Mouse (Mus musculus) bone marrow, adult 2 months (tissue): Measurements from ENCODE around the gene Tmem200a.

Experiments used
- CTCF ChIP-seq: fragments of 200-500 bp; IDR thresholded peaks from 2 replicates; pipeline ENCODE4 v1.5.1; 2011; ENCODE audit warnings: low read length, control low read depth; ENCODE audit not compliant: control insufficient read depth, insufficient read depth
- POLR2A ChIP-seq: fragments of 200-500 bp; IDR thresholded peaks from 2 replicates; pipeline ENCODE4 v1.6.1; 2011; ENCODE audit warnings: low read depth, mild to moderate bottlenecking, control low read depth, low read length, borderline replicate concordance; ENCODE audit not compliant: control insufficient read depth

- TF ChIP-seq CTCF (no peak), POLR2A (no peak)
Measured at GRCm38 (mm10) chr10:26082081-26082480, 3.2 kb upstream of the Tmem200a start.
